Mouse (Mus musculus): ENCODE measurements around the gene Rgs8. TPM values are rescaled to one million over a fixed set of nuclear protein-coding genes. Genes with fewer than 3 reads are reported as not detected.

Gene Rgs8
- polyA plus RNA-seq (2014; fragmentation: Nextera tagmentation; extraction: Ambion mirVana) = 0.27 and 0.49 TPM in 2 replicates

- WGBS (ENCODE audit: insufficient replicate concordance) = 1% methylated on average over 26 of the region's 26 CpGs
- Histone ChIP-seq H3K4me2 (peak within 1 kb of the TSS; percentile 75), H3K4me3 (ENCODE audit: low read depth, low read length) (peak within 1 kb of the TSS; percentile 39), H3K9ac (ENCODE audit: low read depth, low read length) (peak within 1 kb of the TSS; percentile 52), H3K27ac (ENCODE audit: low read depth, low read length) (no peak within 1 kb of the TSS), H3K4me1 (ENCODE audit: control insufficient read depth, insufficient read depth, low read length) (peaks cover 11% of the 10 kb centered on the region), H3K27me3 (ENCODE audit: control insufficient read depth, insufficient read depth, low read length) (peaks cover 36% of the 10 kb centered on the region), H3K36me3 (ENCODE audit: control insufficient read depth, insufficient read depth, low read length) (no peaks in the 10 kb centered on the region), H3K9me3 (replicated peaks; ENCODE audit: control insufficient read depth, low read length) (no peaks in the 10 kb centered on the region)
- peak; percentile 50; the same call in 1 of the 2 replicates for ATAC-seq (replicated peaks; ENCODE audit: insufficient number of reproducible peaks, low FRiP score, low TSS enrichment)
Measured at GRCm38 (mm10) chr1:153652938-153653623, at the start of gene Rgs8. Rgs8 (plus strand) TSS chr1:153653025.

- no peak overlapping the region for H3K4me3 ChIP-seq (ENCODE audit: low read depth, low read length)
- H3K9ac ChIP-seq (ENCODE audit: low read depth, low read length) = no peak overlapping the region
- WGBS (ENCODE audit: insufficient replicate concordance) = 81% methylated on average over 9 of the region's 9 CpGs
- H3K4me1 ChIP-seq (ENCODE audit: control insufficient read depth, insufficient read depth, low read length) = no peaks in the 10 kb centered on the region
- no peaks in the 10 kb centered on the region for H3K9me3 ChIP-seq (replicated peaks; ENCODE audit: control insufficient read depth, low read length)
- no peaks in the 10 kb centered on the region for H3K27me3 ChIP-seq (ENCODE audit: control insufficient read depth, insufficient read depth, low read length)
- no peak for ATAC-seq (replicated peaks; ENCODE audit: insufficient number of reproducible peaks, low FRiP score, low TSS enrichment)
- H3K27ac ChIP-seq (ENCODE audit: low read depth, low read length) = no peak overlapping the region
- no peaks in the 10 kb centered on the region for H3K36me3 ChIP-seq (ENCODE audit: control insufficient read depth, insufficient read depth, low read length)
- H3K4me2 ChIP-seq = no peak overlapping the region
Measured at GRCm38 (mm10) chr1:153617340-153617830, 35.4 kb upstream of the Rgs8 start.

DNA sequence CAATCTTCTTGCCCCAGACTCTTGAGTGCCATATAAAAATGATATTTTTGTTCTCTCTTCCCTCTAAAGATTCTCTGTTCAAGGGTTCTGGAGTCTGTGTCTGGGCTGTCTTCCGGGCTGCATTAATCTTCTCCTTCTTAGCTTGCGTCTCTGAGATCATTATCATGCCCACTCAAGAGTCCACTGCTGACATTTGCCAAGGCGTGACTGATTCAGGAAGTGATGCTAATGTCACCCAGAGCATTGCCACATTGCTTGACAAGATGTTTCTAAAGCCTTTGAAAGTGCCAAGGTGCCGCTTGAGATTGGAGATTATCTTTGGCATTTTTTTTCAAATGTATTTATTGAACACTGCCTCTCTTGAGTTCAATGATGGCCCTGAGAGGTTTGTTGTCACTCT lies 29.8 kb upstream of the Rgs8 start:
- Histone ChIP-seq H3K27ac (ENCODE audit: low read depth, low read length) (no peak overlapping the region), H3K27me3 (ENCODE audit: control insufficient read depth, insufficient read depth, low read length) (no peaks in the 10 kb centered on the region), H3K4me3 (ENCODE audit: low read depth, low read length) (no peak overlapping the region), H3K4me1 (ENCODE audit: control insufficient read depth, insufficient read depth, low read length) (no peaks in the 10 kb centered on the region), H3K9ac (ENCODE audit: low read depth, low read length) (no peak overlapping the region), H3K9me3 (replicated peaks; ENCODE audit: control insufficient read depth, low read length) (no peaks in the 10 kb centered on the region), H3K4me2 (no peak overlapping the region), H3K36me3 (ENCODE audit: control insufficient read depth, insufficient read depth, low read length) (no peaks in the 10 kb centered on the region)
- ATAC-seq (replicated peaks; ENCODE audit: insufficient number of reproducible peaks, low FRiP score, low TSS enrichment) = no peak
- 55% methylated on average over 4 of the region's 4 CpGs for WGBS (ENCODE audit: insufficient replicate concordance)

DNA sequence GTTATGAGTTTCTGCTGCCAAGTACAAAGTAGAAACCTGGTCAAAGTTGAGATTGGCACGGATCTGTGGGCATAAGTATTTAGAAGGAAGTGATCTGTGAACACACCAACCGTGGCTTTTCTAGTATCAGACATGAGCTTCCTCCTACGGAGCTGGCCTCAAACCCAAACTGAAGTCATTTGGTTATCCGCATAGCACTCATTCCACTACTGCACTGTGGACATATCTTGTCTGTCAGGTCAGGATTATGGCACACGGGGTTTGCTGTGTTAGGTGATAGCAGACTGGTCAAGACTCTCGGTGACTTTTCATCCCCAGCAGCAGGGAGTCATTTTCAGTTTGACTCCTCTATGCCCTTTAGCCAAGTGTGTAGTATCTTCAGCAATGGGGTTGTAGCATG lies 20.1 kb upstream of the Rgs8 start:
- 61% methylated on average over 6 of the region's 6 CpGs for WGBS (ENCODE audit: insufficient replicate concordance)
- Histone ChIP-seq H3K4me2 (no peak overlapping the region), H3K27me3 (ENCODE audit: control insufficient read depth, insufficient read depth, low read length) (no peaks in the 10 kb centered on the region), H3K9ac (ENCODE audit: low read depth, low read length) (no peak overlapping the region), H3K9me3 (replicated peaks; ENCODE audit: control insufficient read depth, low read length) (no peaks in the 10 kb centered on the region), H3K27ac (ENCODE audit: low read depth, low read length) (no peak overlapping the region), H3K36me3 (ENCODE audit: control insufficient read depth, insufficient read depth, low read length) (no peaks in the 10 kb centered on the region), H3K4me3 (ENCODE audit: low read depth, low read length) (no peak overlapping the region), H3K4me1 (ENCODE audit: control insufficient read depth, insufficient read depth, low read length) (peaks cover 18% of the 10 kb centered on the region)
- ATAC-seq (replicated peaks; ENCODE audit: insufficient number of reproducible peaks, low FRiP score, low TSS enrichment) = no peak

DNA sequence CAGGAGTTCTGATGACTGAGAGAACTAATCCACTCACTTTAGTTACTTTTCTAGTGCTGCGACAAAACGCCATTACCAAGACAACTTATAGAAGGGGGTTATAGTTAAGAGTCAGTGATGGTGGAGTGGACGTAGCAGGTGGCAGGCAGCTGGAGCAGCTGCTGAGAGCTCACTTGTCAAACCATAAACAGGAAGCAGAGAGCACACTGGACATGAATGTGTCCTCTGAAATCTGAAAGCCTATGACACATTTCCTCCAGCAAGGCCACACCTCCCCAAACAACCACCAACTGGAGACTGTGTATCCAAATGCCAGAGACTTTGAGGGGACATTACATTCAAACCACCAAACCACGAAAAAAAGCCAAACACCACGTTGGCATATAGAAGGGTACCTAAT lies 17.8 kb upstream of the Rgs8 start:
- H3K4me1 ChIP-seq (ENCODE audit: control insufficient read depth, insufficient read depth, low read length) = peaks cover 18% of the 10 kb centered on the region
- H3K27me3 ChIP-seq (ENCODE audit: control insufficient read depth, insufficient read depth, low read length) = no peaks in the 10 kb centered on the region
- H3K4me3 ChIP-seq (ENCODE audit: low read depth, low read length) = no peak overlapping the region
- 82% methylated on average over 5 of the region's 5 CpGs for WGBS (ENCODE audit: insufficient replicate concordance)
- H3K27ac ChIP-seq (ENCODE audit: low read depth, low read length) = no peak overlapping the region; the same call in 1 of the 2 replicates
- H3K9ac ChIP-seq (ENCODE audit: low read depth, low read length) = no peak overlapping the region
- H3K9me3 ChIP-seq (replicated peaks; ENCODE audit: control insufficient read depth, low read length) = no peaks in the 10 kb centered on the region
- no peaks in the 10 kb centered on the region for H3K36me3 ChIP-seq (ENCODE audit: control insufficient read depth, insufficient read depth, low read length)
- H3K4me2 ChIP-seq = no peak overlapping the region
- no peak for ATAC-seq (replicated peaks; ENCODE audit: insufficient number of reproducible peaks, low FRiP score, low TSS enrichment)

GRCm38 (mm10) chr1:153635521-153635920 lies 17.3 kb upstream of the Rgs8 start:
- peaks cover 18% of the 10 kb centered on the region for H3K4me1 ChIP-seq (ENCODE audit: control insufficient read depth, insufficient read depth, low read length)
- H3K27me3 ChIP-seq (ENCODE audit: control insufficient read depth, insufficient read depth, low read length) = no peaks in the 10 kb centered on the region
- no peak overlapping the region for H3K4me3 ChIP-seq (ENCODE audit: low read depth, low read length)
- H3K9me3 ChIP-seq (replicated peaks; ENCODE audit: control insufficient read depth, low read length) = no peaks in the 10 kb centered on the region
- no peak for ATAC-seq (replicated peaks; ENCODE audit: insufficient number of reproducible peaks, low FRiP score, low TSS enrichment)
- no peak overlapping the region for H3K27ac ChIP-seq (ENCODE audit: low read depth, low read length)
- H3K9ac ChIP-seq (ENCODE audit: low read depth, low read length) = no peak overlapping the region
- no peak overlapping the region for H3K4me2 ChIP-seq
- no peaks in the 10 kb centered on the region for H3K36me3 ChIP-seq (ENCODE audit: control insufficient read depth, insufficient read depth, low read length)
- WGBS (ENCODE audit: insufficient replicate concordance) = 78% methylated on average over 3 of the region's 3 CpGs

DNA sequence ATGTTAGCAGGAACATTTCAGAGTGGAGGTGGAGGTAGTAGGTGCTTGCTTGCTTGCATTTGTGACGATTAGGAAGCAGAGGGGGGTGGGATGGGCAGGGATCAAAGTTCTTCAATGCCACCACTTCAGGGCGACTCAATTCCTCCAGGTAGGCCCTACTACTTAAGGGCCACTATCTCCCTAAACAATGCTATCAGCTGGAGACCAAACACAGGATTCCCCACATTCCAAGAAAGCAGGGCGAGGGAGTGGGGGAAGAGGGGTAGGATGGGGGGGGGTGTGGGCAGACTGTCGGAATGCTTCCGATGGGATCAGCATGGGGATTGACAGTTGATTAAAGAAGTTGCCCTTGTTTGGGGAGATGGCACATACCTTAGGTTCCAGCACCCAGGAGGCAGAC lies 16.0 kb upstream of the Rgs8 start:
- Histone ChIP-seq H3K4me3 (ENCODE audit: low read depth, low read length) (no peak overlapping the region), H3K9ac (ENCODE audit: low read depth, low read length) (no peak overlapping the region), H3K27ac (ENCODE audit: low read depth, low read length) (no peak overlapping the region), H3K9me3 (replicated peaks; ENCODE audit: control insufficient read depth, low read length) (no peaks in the 10 kb centered on the region), H3K27me3 (ENCODE audit: control insufficient read depth, insufficient read depth, low read length) (no peaks in the 10 kb centered on the region), H3K4me1 (ENCODE audit: control insufficient read depth, insufficient read depth, low read length) (peaks cover 18% of the 10 kb centered on the region), H3K4me2 (no peak overlapping the region), H3K36me3 (ENCODE audit: control insufficient read depth, insufficient read depth, low read length) (no peaks in the 10 kb centered on the region)
- 45% methylated on average over 5 of the region's 5 CpGs for WGBS (ENCODE audit: insufficient replicate concordance)
- no peak for ATAC-seq (replicated peaks; ENCODE audit: insufficient number of reproducible peaks, low FRiP score, low TSS enrichment)

DNA sequence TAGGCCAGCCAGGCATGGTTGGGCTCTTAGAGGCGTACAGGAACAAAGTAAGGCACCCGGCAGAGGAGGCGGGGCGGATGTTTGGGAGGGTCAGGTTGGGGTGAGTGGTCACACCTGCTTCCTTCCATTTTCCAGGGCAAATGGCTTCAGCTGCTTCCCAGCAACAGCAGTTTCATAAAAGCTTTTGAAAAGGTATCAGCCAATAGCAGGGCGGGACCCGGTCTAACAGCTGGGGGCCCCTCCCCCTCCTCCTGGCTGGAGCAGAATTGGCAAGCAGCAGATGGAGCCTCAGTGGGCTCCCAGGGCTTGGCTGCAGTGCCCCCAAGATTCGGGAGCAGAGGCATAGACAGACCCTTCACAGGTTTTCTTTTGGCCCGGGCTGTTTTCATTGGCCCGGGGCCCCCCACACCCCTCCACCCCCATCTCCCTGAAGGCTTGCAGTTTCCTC lies 11.3 kb upstream of the Rgs8 start:
- Histone ChIP-seq H3K9me3 (replicated peaks; ENCODE audit: control insufficient read depth, low read length) (no peaks in the 10 kb centered on the region; the same call in 1 of the 2 replicates), H3K27me3 (ENCODE audit: control insufficient read depth, insufficient read depth, low read length) (no peaks in the 10 kb centered on the region; the same call in 1 of the 2 replicates), H3K4me2 (peak overlapping the region; percentile 64), H3K36me3 (ENCODE audit: control insufficient read depth, insufficient read depth, low read length) (no peaks in the 10 kb centered on the region), H3K27ac (ENCODE audit: low read depth, low read length) (peak overlapping the region; percentile 37; the same call in 1 of the 2 replicates), H3K9ac (ENCODE audit: low read depth, low read length) (peak overlapping the region; percentile 12), H3K4me1 (ENCODE audit: control insufficient read depth, insufficient read depth, low read length) (peaks cover 3% of the 10 kb centered on the region; the same call in 1 of the 2 replicates), H3K4me3 (ENCODE audit: low read depth, low read length) (peak overlapping the region; percentile 26; the same call in 1 of the 2 replicates)
- peak; percentile 62; the same call in 1 of the 2 replicates for ATAC-seq (replicated peaks; ENCODE audit: insufficient number of reproducible peaks, low FRiP score, low TSS enrichment)
- 3% methylated on average over 9 of the region's 9 CpGs for WGBS (ENCODE audit: insufficient replicate concordance)
